Mouse (Mus musculus): ENCODE results near the gene Ldhc. TPM values are rescaled to one million over a fixed set of nuclear protein-coding genes. Genes with fewer than 3 reads are reported as not detected.

Gene Ldhc
- polyA plus RNA-seq, 1 experiment, result 0.04 TPM

- Histone ChIP-seq H3K4me3 (replicated peaks) (no peak overlapping the region), H3K4me1 (ENCODE audit: control insufficient read depth) (peaks cover 38% of the 10 kb centered on the region), H3K9me3 (ENCODE audit: control insufficient read depth, low read length) (no peaks in the 10 kb centered on the region), H3K36me3 (ENCODE audit: control insufficient read depth) (no peaks in the 10 kb centered on the region), H3K27me3 (ENCODE audit: control insufficient read depth) (no peaks in the 10 kb centered on the region)
- TF ChIP-seq TAL1 (IDR thresholded peaks at IDR 0.05; ENCODE audit: low read length) (no peak), GATA1 (IDR thresholded peaks at IDR 0.05; ENCODE audit: low read length) (no peak)
Observed at GRCm38 (mm10) chr7:46833266-46833665, 27.7 kb upstream of the Ldhc start.

- no peak overlapping the region for H3K4me3 ChIP-seq (replicated peaks)
- peaks cover 39% of the 10 kb centered on the region for H3K4me1 ChIP-seq (ENCODE audit: control insufficient read depth)
- no peak for TF ChIP-seq TAL1 (IDR thresholded peaks at IDR 0.05; ENCODE audit: low read length)
- no peak for TF ChIP-seq GATA1 (IDR thresholded peaks at IDR 0.05; ENCODE audit: low read length)
- no peaks in the 10 kb centered on the region for H3K36me3 ChIP-seq (ENCODE audit: control insufficient read depth)
- H3K9me3 ChIP-seq (ENCODE audit: control insufficient read depth, low read length), result no peaks in the 10 kb centered on the region
- no peaks in the 10 kb centered on the region for H3K27me3 ChIP-seq (ENCODE audit: control insufficient read depth)
Observed at GRCm38 (mm10) chr7:46833670-46834255, 27.2 kb upstream of the Ldhc start.

DNA sequence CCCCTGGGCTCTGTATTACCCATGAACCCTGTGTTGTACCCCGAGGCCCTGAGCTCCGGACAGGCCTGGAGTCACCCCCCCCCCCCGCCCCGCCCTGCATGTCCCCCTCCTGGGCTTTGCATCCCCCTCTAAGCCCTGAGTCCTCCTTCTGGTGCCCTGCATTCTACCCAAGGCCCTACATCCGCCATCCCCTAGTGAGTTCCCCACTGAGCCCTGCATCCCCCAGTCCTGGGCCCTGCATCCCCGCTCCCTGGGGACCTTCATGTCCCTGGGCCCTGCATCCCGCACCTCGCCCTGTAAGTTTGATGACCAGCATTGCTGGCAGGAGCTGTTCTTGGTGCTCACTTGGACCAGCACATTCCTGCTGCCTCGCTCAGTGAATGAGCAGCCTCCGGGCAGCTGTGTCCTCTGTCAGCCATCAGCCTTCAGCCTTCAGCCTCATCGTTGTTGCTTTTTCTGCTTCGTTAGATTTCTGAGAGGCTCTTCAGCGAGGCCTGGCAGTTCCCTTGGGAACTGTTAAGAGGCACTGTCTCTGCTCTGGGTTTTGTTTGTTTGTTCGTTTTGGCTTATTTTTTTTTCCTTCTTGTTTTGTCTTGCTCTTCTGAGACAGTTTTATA is 25.9 kb upstream of the Ldhc start:
- no peak overlapping the region for H3K4me3 ChIP-seq (replicated peaks)
- H3K36me3 ChIP-seq (ENCODE audit: control insufficient read depth), result no peaks in the 10 kb centered on the region
- no peak for TF ChIP-seq TAL1 (IDR thresholded peaks at IDR 0.05; ENCODE audit: low read length)
- TF ChIP-seq GATA1 (IDR thresholded peaks at IDR 0.05; ENCODE audit: low read length), result no peak
- H3K4me1 ChIP-seq (ENCODE audit: control insufficient read depth), result peaks cover 49% of the 10 kb centered on the region
- H3K27me3 ChIP-seq (ENCODE audit: control insufficient read depth), result no peaks in the 10 kb centered on the region
- no peaks in the 10 kb centered on the region for H3K9me3 ChIP-seq (ENCODE audit: control insufficient read depth, low read length)

DNA sequence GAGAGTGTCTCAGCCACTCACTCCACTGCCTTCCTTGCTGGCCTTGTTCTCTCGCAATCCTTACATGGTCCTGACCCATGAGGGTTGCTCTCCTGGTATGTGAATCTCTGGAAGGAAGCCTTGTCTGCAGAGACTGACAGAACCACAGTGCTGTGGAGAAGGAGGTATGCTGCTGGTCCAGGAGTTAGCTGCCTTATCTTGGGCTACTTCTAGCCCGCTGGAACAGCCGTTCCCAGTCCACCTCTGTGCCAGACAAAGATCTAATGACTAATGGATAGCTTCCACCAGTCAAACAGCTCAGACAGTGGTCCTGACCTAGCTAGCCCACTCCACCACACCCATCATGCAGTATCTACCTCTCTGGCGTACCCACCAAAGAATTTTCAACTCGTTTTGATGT is 24.6 kb upstream of the Ldhc start:
- Histone ChIP-seq H3K4me3 (replicated peaks) (no peak overlapping the region), H3K27me3 (ENCODE audit: control insufficient read depth) (peaks cover 1% of the 10 kb centered on the region; the same call in 1 of the 2 replicates), H3K4me1 (ENCODE audit: control insufficient read depth) (peaks cover 42% of the 10 kb centered on the region)

GRCm38 (mm10) chr7:46837073-46837472 is 23.9 kb upstream of the Ldhc start:
- H3K36me3 ChIP-seq (ENCODE audit: control insufficient read depth), result no peaks in the 10 kb centered on the region
- H3K9me3 ChIP-seq (ENCODE audit: control insufficient read depth, low read length), result no peaks in the 10 kb centered on the region
- TF ChIP-seq GATA1 (IDR thresholded peaks at IDR 0.05; ENCODE audit: low read length) (no peak), TAL1 (IDR thresholded peaks at IDR 0.05; ENCODE audit: low read length) (no peak)
- H3K4me3 ChIP-seq (replicated peaks), result no peak overlapping the region
- H3K4me1 ChIP-seq (ENCODE audit: control insufficient read depth), result peaks cover 37% of the 10 kb centered on the region
- H3K27me3 ChIP-seq (ENCODE audit: control insufficient read depth), result peaks cover 2% of the 10 kb centered on the region; the same call in 1 of the 2 replicates

More for the DNA sequence above, 24.6 kb upstream of the Ldhc start:
- no peak for TF ChIP-seq TAL1 (IDR thresholded peaks at IDR 0.05; ENCODE audit: low read length)
- no peak for TF ChIP-seq GATA1 (IDR thresholded peaks at IDR 0.05; ENCODE audit: low read length)
- Histone ChIP-seq H3K36me3 (ENCODE audit: control insufficient read depth) (no peaks in the 10 kb centered on the region), H3K9me3 (ENCODE audit: control insufficient read depth, low read length) (no peaks in the 10 kb centered on the region)

GRCm38 (mm10) chr7:46838104-46838671 is 22.8 kb upstream of the Ldhc start:
- Histone ChIP-seq H3K9me3 (ENCODE audit: control insufficient read depth, low read length) (no peaks in the 10 kb centered on the region), H3K4me1 (ENCODE audit: control insufficient read depth) (peaks cover 27% of the 10 kb centered on the region), H3K36me3 (ENCODE audit: control insufficient read depth) (no peaks in the 10 kb centered on the region), H3K27me3 (ENCODE audit: control insufficient read depth) (peaks cover 2% of the 10 kb centered on the region; the same call in 1 of the 2 replicates), H3K4me3 (replicated peaks) (no peak overlapping the region)
- TF ChIP-seq GATA1 (IDR thresholded peaks at IDR 0.05; ENCODE audit: low read length) (no peak), TAL1 (IDR thresholded peaks at IDR 0.05; ENCODE audit: low read length) (no peak)

GRCm38 (mm10) chr7:46838891-46839302 is 22.1 kb upstream of the Ldhc start:
- TF ChIP-seq TAL1 (IDR thresholded peaks at IDR 0.05; ENCODE audit: low read length) (no peak), GATA1 (IDR thresholded peaks at IDR 0.05; ENCODE audit: low read length) (no peak)
- no peaks in the 10 kb centered on the region for H3K9me3 ChIP-seq (ENCODE audit: control insufficient read depth, low read length)
- no peak overlapping the region for H3K4me3 ChIP-seq (replicated peaks)
- H3K27me3 ChIP-seq (ENCODE audit: control insufficient read depth), result peaks cover 2% of the 10 kb centered on the region; the same call in 1 of the 2 replicates
- no peaks in the 10 kb centered on the region for H3K36me3 ChIP-seq (ENCODE audit: control insufficient read depth)
- peaks cover 20% of the 10 kb centered on the region for H3K4me1 ChIP-seq (ENCODE audit: control insufficient read depth)

GRCm38 (mm10) chr7:46839446-46839845 is 21.6 kb upstream of the Ldhc start:
- Histone ChIP-seq H3K9me3 (ENCODE audit: control insufficient read depth, low read length) (no peaks in the 10 kb centered on the region), H3K27me3 (ENCODE audit: control insufficient read depth) (peaks cover 2% of the 10 kb centered on the region; the same call in 1 of the 2 replicates), H3K36me3 (ENCODE audit: control insufficient read depth) (no peaks in the 10 kb centered on the region), H3K4me3 (replicated peaks) (no peak overlapping the region), H3K4me1 (ENCODE audit: control insufficient read depth) (peaks cover 16% of the 10 kb centered on the region)
- no peak for TF ChIP-seq TAL1 (IDR thresholded peaks at IDR 0.05; ENCODE audit: low read length)
- TF ChIP-seq GATA1 (IDR thresholded peaks at IDR 0.05; ENCODE audit: low read length), result no peak

DNA sequence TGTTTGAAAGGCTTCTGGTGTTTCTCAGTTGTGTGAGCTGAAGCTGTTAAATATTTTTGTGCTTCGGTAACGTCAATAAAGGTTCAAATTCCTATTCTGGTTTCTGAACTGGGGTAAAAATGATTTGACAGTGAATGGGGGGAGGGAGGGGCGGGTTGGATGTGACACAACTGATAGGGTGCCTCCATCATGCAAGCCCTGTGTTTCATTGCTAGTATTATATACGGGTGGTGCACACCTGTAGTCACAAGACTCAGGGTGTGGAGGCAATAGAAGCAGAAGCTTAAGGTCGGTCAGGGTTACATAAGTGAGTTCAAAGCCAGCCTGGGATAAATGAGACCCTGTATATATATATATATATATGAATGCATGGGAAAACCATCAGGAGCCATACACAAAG is 21.1 kb upstream of the Ldhc start:
- H3K4me3 ChIP-seq (replicated peaks), result no peak overlapping the region
- peaks cover 18% of the 10 kb centered on the region for H3K4me1 ChIP-seq (ENCODE audit: control insufficient read depth)
- TF ChIP-seq TAL1 (IDR thresholded peaks at IDR 0.05; ENCODE audit: low read length) (no peak), GATA1 (IDR thresholded peaks at IDR 0.05; ENCODE audit: low read length) (no peak)
- H3K27me3 ChIP-seq (ENCODE audit: control insufficient read depth), result peaks cover 2% of the 10 kb centered on the region; the same call in 1 of the 2 replicates
- no peaks in the 10 kb centered on the region for H3K9me3 ChIP-seq (ENCODE audit: control insufficient read depth, low read length)
- H3K36me3 ChIP-seq (ENCODE audit: control insufficient read depth), result no peaks in the 10 kb centered on the region

All from erythroblast, embryonic 14.5 days (primary cell).